Mouse (Mus musculus): ENCODE results near the gene Etfdh. TPM values are rescaled to one million over a fixed set of nuclear protein-coding genes. Genes with fewer than 3 reads are reported as not detected.

Etfdh gene
- polyA plus RNA-seq, 1 experiment from 2014 or later: 41.1 TPM

GRCm38 (mm10) chr3:79595468-79595867 lies 33.8 kb downstream of the Etfdh start:
- H3K36me3 ChIP-seq (replicated peaks): peaks cover 76% of the 10 kb centered on the region

GRCm38 (mm10) chr3:79591793-79592471 lies 37.4 kb downstream of the Etfdh start:
- DNase-seq (ENCODE audit: extremely low spot score, low spot score): no peak
- WGBS: 7% methylated on average over 15 of the region's 15 CpGs
- Histone ChIP-seq H3K27ac (peak overlapping the region; percentile 96), H3K4me1 (peaks cover 20% of the 10 kb centered on the region), H3K36me3 (replicated peaks) (peaks cover 41% of the 10 kb centered on the region), H3K9me3 (no peaks in the 10 kb centered on the region), H3K27me3 (ENCODE audit: poor library complexity, severe bottlenecking) (no peaks in the 10 kb centered on the region), H3K4me3 (peak overlapping the region; percentile 94)

More at GRCm38 (mm10) chr3:79595468-79595867, 33.8 kb downstream of the Etfdh start:
- DNase-seq (ENCODE audit: extremely low spot score, low spot score): no peak
- Histone ChIP-seq H3K4me3 (no peak overlapping the region), H3K9me3 (no peaks in the 10 kb centered on the region), H3K27ac (no peak overlapping the region), H3K27me3 (ENCODE audit: poor library complexity, severe bottlenecking) (no peaks in the 10 kb centered on the region), H3K4me1 (peaks cover 19% of the 10 kb centered on the region)
- WGBS: 92% methylated on average over 7 of the region's 7 CpGs

- H3K4me1 ChIP-seq: peaks cover 22% of the 10 kb centered on the region
- DNase-seq (ENCODE audit: extremely low spot score, low spot score): peak; percentile 85
- H3K36me3 ChIP-seq (replicated peaks): peaks cover 33% of the 10 kb centered on the region
- peak within 1 kb of the TSS; percentile 94 for H3K4me3 ChIP-seq
- no peaks in the 10 kb centered on the region for H3K27me3 ChIP-seq (ENCODE audit: poor library complexity, severe bottlenecking)
- H3K27ac ChIP-seq: peak within 1 kb of the TSS; percentile 96
- 3% methylated on average over 63 of the region's 63 CpGs for WGBS
- H3K9me3 ChIP-seq: no peaks in the 10 kb centered on the region
These were observed 38.2 kb downstream of the Etfdh start, which contains the start of gene Ppid for GRCm38 (mm10) chr3:79590863-79591792. Gene Ppid (plus strand): TSS chr3:79591342.

GRCm38 (mm10) chr3:79589671-79590070 lies 39.6 kb downstream of the Etfdh start:
- WGBS: 90% methylated on average over 2 of the region's 2 CpGs
- peaks cover 22% of the 10 kb centered on the region for H3K4me1 ChIP-seq
- DNase-seq (ENCODE audit: extremely low spot score, low spot score): no peak
- peaks cover 18% of the 10 kb centered on the region for H3K36me3 ChIP-seq (replicated peaks)
- H3K9me3 ChIP-seq: no peaks in the 10 kb centered on the region
- H3K4me3 ChIP-seq: no peak overlapping the region
- H3K27me3 ChIP-seq (ENCODE audit: poor library complexity, severe bottlenecking): no peaks in the 10 kb centered on the region
- H3K27ac ChIP-seq: no peak overlapping the region

GRCm38 (mm10) chr3:79586804-79587203 lies 42.5 kb downstream of the Etfdh start:
- DNase-seq (ENCODE audit: extremely low spot score, low spot score): peak; percentile 89
- peak overlapping the region; percentile 7; the same call in 1 of the 2 replicates for H3K4me3 ChIP-seq
- no peaks in the 10 kb centered on the region for H3K9me3 ChIP-seq
- H3K27me3 ChIP-seq (ENCODE audit: poor library complexity, severe bottlenecking): no peaks in the 10 kb centered on the region
- H3K36me3 ChIP-seq (replicated peaks): no peaks in the 10 kb centered on the region
- peaks cover 7% of the 10 kb centered on the region for H3K4me1 ChIP-seq
- 6% methylated on average over 6 of the region's 6 CpGs for WGBS
- H3K27ac ChIP-seq: no peak overlapping the region

GRCm38 (mm10) chr3:79579891-79580575 lies 49.3 kb downstream of the Etfdh start:
- Histone ChIP-seq H3K9me3 (no peaks in the 10 kb centered on the region), H3K4me3 (no peak overlapping the region), H3K27ac (no peak overlapping the region), H3K36me3 (replicated peaks) (no peaks in the 10 kb centered on the region), H3K27me3 (ENCODE audit: poor library complexity, severe bottlenecking) (no peaks in the 10 kb centered on the region), H3K4me1 (peaks cover 17% of the 10 kb centered on the region)
- 90% methylated on average over 5 of the region's 5 CpGs for WGBS
- DNase-seq (ENCODE audit: extremely low spot score, low spot score): no peak

- no peaks in the 10 kb centered on the region for H3K27me3 ChIP-seq (ENCODE audit: poor library complexity, severe bottlenecking)
- no peaks in the 10 kb centered on the region for H3K36me3 ChIP-seq (replicated peaks)
These were observed 51.1 kb downstream of the Etfdh start for GRCm38 (mm10) chr3:79578164-79578563.

GRCm38 (mm10) chr3:79577606-79578005 lies 51.7 kb downstream of the Etfdh start:
- H3K27me3 ChIP-seq (ENCODE audit: poor library complexity, severe bottlenecking): no peaks in the 10 kb centered on the region
- H3K36me3 ChIP-seq (replicated peaks): no peaks in the 10 kb centered on the region
- H3K9me3 ChIP-seq: no peaks in the 10 kb centered on the region
- H3K4me3 ChIP-seq: no peak overlapping the region
- H3K27ac ChIP-seq: no peak overlapping the region
- peaks cover 17% of the 10 kb centered on the region for H3K4me1 ChIP-seq
- 95% methylated on average over 6 of the region's 6 CpGs for WGBS
- no peak for DNase-seq (ENCODE audit: extremely low spot score, low spot score)

More at GRCm38 (mm10) chr3:79578164-79578563, 51.1 kb downstream of the Etfdh start:
- no peak overlapping the region for H3K4me3 ChIP-seq
- no peak for DNase-seq (ENCODE audit: extremely low spot score, low spot score)
- no peak overlapping the region for H3K27ac ChIP-seq
- 80% methylated on average over 6 of the region's 6 CpGs for WGBS
- peaks cover 17% of the 10 kb centered on the region for H3K4me1 ChIP-seq
- no peaks in the 10 kb centered on the region for H3K9me3 ChIP-seq

GRCm38 (mm10) chr3:79576865-79577264 lies 52.4 kb downstream of the Etfdh start:
- Histone ChIP-seq H3K27ac (no peak overlapping the region), H3K4me3 (no peak overlapping the region), H3K27me3 (ENCODE audit: poor library complexity, severe bottlenecking) (no peaks in the 10 kb centered on the region), H3K36me3 (replicated peaks) (no peaks in the 10 kb centered on the region), H3K4me1 (peaks cover 17% of the 10 kb centered on the region), H3K9me3 (no peaks in the 10 kb centered on the region)
- WGBS: 50% methylated on average over 5 of the region's 5 CpGs
- DNase-seq (ENCODE audit: extremely low spot score, low spot score): no peak

- 21% methylated on average over 3 of the region's 3 CpGs for WGBS
- peaks cover 17% of the 10 kb centered on the region for H3K4me1 ChIP-seq
- no peak overlapping the region for H3K4me3 ChIP-seq
- DNase-seq (ENCODE audit: extremely low spot score, low spot score): no peak
- H3K27me3 ChIP-seq (ENCODE audit: poor library complexity, severe bottlenecking): no peaks in the 10 kb centered on the region
- no peaks in the 10 kb centered on the region for H3K9me3 ChIP-seq
- no peak overlapping the region for H3K27ac ChIP-seq
- H3K36me3 ChIP-seq (replicated peaks): no peaks in the 10 kb centered on the region
These were observed 52.9 kb downstream of the Etfdh start for GRCm38 (mm10) chr3:79576468-79576816.

- no peak overlapping the region for H3K27ac ChIP-seq
- H3K36me3 ChIP-seq (replicated peaks): no peaks in the 10 kb centered on the region
- H3K9me3 ChIP-seq: no peaks in the 10 kb centered on the region
- WGBS: 34% methylated on average over 10 of the region's 10 CpGs
- H3K4me3 ChIP-seq: no peak overlapping the region
- H3K4me1 ChIP-seq: peaks cover 17% of the 10 kb centered on the region
- DNase-seq (ENCODE audit: extremely low spot score, low spot score): no peak
- H3K27me3 ChIP-seq (ENCODE audit: poor library complexity, severe bottlenecking): no peaks in the 10 kb centered on the region
These were observed 53.5 kb downstream of the Etfdh start for GRCm38 (mm10) chr3:79575576-79576467.

- no peak overlapping the region for H3K27ac ChIP-seq
- no peak for DNase-seq (ENCODE audit: extremely low spot score, low spot score)
- H3K27me3 ChIP-seq (ENCODE audit: poor library complexity, severe bottlenecking): no peaks in the 10 kb centered on the region
- 88% methylated on average over 3 of the region's 3 CpGs for WGBS
- peaks cover 17% of the 10 kb centered on the region for H3K4me1 ChIP-seq
- no peaks in the 10 kb centered on the region for H3K36me3 ChIP-seq (replicated peaks)
- H3K9me3 ChIP-seq: no peaks in the 10 kb centered on the region
- no peak overlapping the region for H3K4me3 ChIP-seq
These were observed 55.0 kb downstream of the Etfdh start for GRCm38 (mm10) chr3:79574336-79574735.

Data from forebrain, embryonic 10.5 days (tissue).